Mouse (Mus musculus) urinary bladder, postnatal 14 days (tissue): ENCODE data around the gene Fpgs.

Experiments
- DNase-seq: peaks from one replicate; pipeline ENCODE4 v3.0.0; 2021; ENCODE audit warnings: low spot score

Gene Fpgs

GRCm38 (mm10) chr2:32700966-32701743 lies 2.8 kb downstream of the Fpgs start:
- no peak for DNase-seq

GRCm38 (mm10) chr2:32699680-32700079 lies 4.3 kb downstream of the Fpgs start:
- no peak for DNase-seq

- no peak for DNase-seq
Observed at GRCm38 (mm10) chr2:32694691-32695090, 9.3 kb downstream of the Fpgs start.

- DNase-seq = peak; percentile 96
Observed at GRCm38 (mm10) chr2:32693823-32694411, 10.0 kb downstream of the Fpgs start.

GRCm38 (mm10) chr2:32693282-32693681 lies 10.7 kb downstream of the Fpgs start:
- peak; percentile 59 for DNase-seq

- DNase-seq = no peak
Observed at GRCm38 (mm10) chr2:32692496-32692895, 11.4 kb downstream of the Fpgs start.

GRCm38 (mm10) chr2:32691041-32691440 lies 12.9 kb downstream of the Fpgs start:
- no peak for DNase-seq

- peak; percentile 93 for DNase-seq
Observed at GRCm38 (mm10) chr2:32689420-32689819, 14.5 kb downstream of the Fpgs start.

GRCm38 (mm10) chr2:32687562-32687961 lies 16.4 kb downstream of the Fpgs start:
- DNase-seq = no peak

GRCm38 (mm10) chr2:32686640-32687039 lies 17.3 kb downstream of the Fpgs start:
- DNase-seq = no peak

GRCm38 (mm10) chr2:32685807-32686206 lies 18.1 kb downstream of the Fpgs start:
- no peak for DNase-seq

GRCm38 (mm10) chr2:32684681-32685428 lies 19.1 kb downstream of the Fpgs start:
- no peak for DNase-seq

GRCm38 (mm10) chr2:32683701-32684100 lies 20.2 kb downstream of the Fpgs start:
- DNase-seq = no peak

- DNase-seq = no peak
Observed at GRCm38 (mm10) chr2:32682721-32683417, 21.1 kb downstream of the Fpgs start.

- DNase-seq = no peak
Observed at GRCm38 (mm10) chr2:32681754-32682153, 22.2 kb downstream of the Fpgs start.

GRCm38 (mm10) chr2:32680961-32681650 lies 22.8 kb downstream of the Fpgs start:
- no peak for DNase-seq

GRCm38 (mm10) chr2:32680051-32680451 lies 23.9 kb downstream of the Fpgs start:
- peak; percentile 68 for DNase-seq

GRCm38 (mm10) chr2:32677683-32678082 lies 26.3 kb downstream of the Fpgs start:
- DNase-seq = no peak

GRCm38 (mm10) chr2:32676821-32677220 lies 27.1 kb downstream of the Fpgs start:
- no peak for DNase-seq

GRCm38 (mm10) chr2:32673176-32673917 lies 30.6 kb downstream of the Fpgs start:
- DNase-seq = peak; percentile 67
